Mouse (Mus musculus) ES-E14 (cell line): ENCODE measurements around the gene Stx8. TPM values are rescaled to one million over a fixed set of nuclear protein-coding genes. Genes with fewer than 3 reads are reported as not detected.

Experiments used
- DNase-seq: peaks from one replicate; pipeline ENCODE4 v3.0.0-alpha.2; 2013; ENCODE audit warnings: low read depth, low spot score
- H3K27ac ChIP-seq: 2 replicates; pipeline ENCODE4 v1.5.1; 2012; ENCODE audit warnings: low read depth, mild to moderate bottlenecking, low read length, moderate library complexity, mixed read lengths; ENCODE audit not compliant: poor library complexity, insufficient read depth, severe bottlenecking
- H3K36me3 ChIP-seq: 2 replicates; pipeline ENCODE4 v1.6.1; 2012; ENCODE audit warnings: mild to moderate bottlenecking, low read length, moderate library complexity, mixed read lengths; ENCODE audit not compliant: control insufficient read depth, poor library complexity, insufficient read depth, severe bottlenecking
- H3K4me1 ChIP-seq, 2 experiments: fragments of 150-350 bp in 1 of 2; sonication (generic) in 1 of 2; 2 replicates each; pipeline ENCODE4 v1.6.1; 2012; ENCODE audit warnings: low read length in 2 of 2, mild to moderate bottlenecking in 1 of 2, mixed read lengths in 1 of 2; ENCODE audit not compliant: control insufficient read depth in 2 of 2, insufficient read depth in 2 of 2, poor library complexity in 1 of 2
- H3K4me3 ChIP-seq, 2 experiments: fragments of 150-350 bp in 1 of 2; sonication (generic) in 1 of 2; 2 replicates each; pipeline ENCODE4 v1.5.1; 2012; ENCODE audit warnings: low read length in 2 of 2, low read depth in 1 of 2, mild to moderate bottlenecking in 1 of 2, mixed read lengths in 1 of 2; ENCODE audit not compliant: insufficient read depth in 1 of 2, poor library complexity in 1 of 2, severe bottlenecking in 1 of 2
- H3K9ac ChIP-seq: 2 replicates; pipeline ENCODE4 v1.6.1; 2012; ENCODE audit warnings: low read depth, mild to moderate bottlenecking, low read length, mixed read lengths; ENCODE audit not compliant: poor library complexity, insufficient read depth, severe bottlenecking
- H3K9me3 ChIP-seq: fragments of 150-350 bp; sonication (generic); 2 replicates; pipeline ENCODE4 v1.6.1; 2012; ENCODE audit warnings: low read depth, mild to moderate bottlenecking, low read length; ENCODE audit not compliant: control insufficient read depth, insufficient read depth
- CHD2 ChIP-seq: IDR thresholded peaks from 2 replicates; pipeline ENCODE4 v1.6.1; 2014; ENCODE audit warnings: mild to moderate bottlenecking, low read depth, low read length, inconsistent platforms
- HCFC1 ChIP-seq: IDR thresholded peaks from 2 replicates; pipeline ENCODE4 v1.6.1; 2012; ENCODE audit warnings: low read length, inconsistent platforms, borderline replicate concordance; ENCODE audit not compliant: insufficient read depth
- MAFK ChIP-seq: IDR thresholded peaks from 2 replicates; pipeline ENCODE4 v1.6.1; 2014; ENCODE audit warnings: mild to moderate bottlenecking, low read depth, low read length, inconsistent platforms; ENCODE audit not compliant: insufficient read depth
- ZC3H11A ChIP-seq: IDR thresholded peaks from 2 replicates; pipeline ENCODE4 v1.6.1; 2012; ENCODE audit warnings: low read depth, mild to moderate bottlenecking, inconsistent platforms, low read length, borderline replicate concordance
- ZNF384 ChIP-seq: IDR thresholded peaks from 2 replicates; pipeline ENCODE4 v1.6.1; 2012; ENCODE audit warnings: low read depth, low read length, inconsistent platforms
- in situ Hi-C, 2 experiments: fragments of 600-800 bp; cut with MboI; formaldehyde crosslinking; loops; one replicate each; pipeline ENCODE4 v1.15.1; 2025; ENCODE audit warnings: low sequenced_read_pairs in 2 of 2, inconsistent platforms in 1 of 2; ENCODE audit not compliant: unreplicated experiment in 2 of 2
- total RNA-seq: library from RNA; depleted of rRNA; stranded (reverse); fragments of 300-350 nt; gene quantifications from 2 replicates; pipeline ENCODE4 v1.2.3, GENCODE M21; 2012

The Stx8 gene
- total RNA-seq, 1 experiment: 19.4 TPM

DNA sequence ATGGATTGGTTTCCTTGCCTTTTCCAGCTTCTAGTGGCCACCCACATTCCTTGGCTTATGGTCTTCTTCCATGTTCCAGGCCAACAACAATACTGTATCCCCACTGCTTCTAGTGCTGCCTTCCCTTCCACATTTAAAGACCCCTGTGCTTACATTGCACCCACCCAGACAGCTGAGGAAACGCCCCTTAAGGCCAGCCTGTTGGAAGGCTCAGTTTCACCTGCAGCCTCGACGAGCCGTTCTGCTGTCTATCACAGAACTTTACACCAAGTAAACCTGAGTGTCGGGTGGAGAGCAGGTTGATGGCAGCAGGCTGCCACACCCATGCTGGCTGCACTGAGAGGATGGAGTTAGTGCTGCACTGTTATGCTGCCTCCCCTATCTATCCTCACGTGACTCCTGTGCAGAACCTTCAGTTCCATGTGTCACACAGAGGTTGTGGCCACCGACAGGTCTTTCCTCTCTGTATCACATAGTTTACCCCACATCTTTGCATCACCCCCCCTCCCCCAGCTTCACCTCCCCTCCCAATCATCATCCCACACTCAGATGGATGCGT, 57.9 kb downstream of the Stx8 start:
- H3K4me1 ChIP-seq: no peaks in the 10 kb centered on the region
- no peak overlapping the region for H3K27ac ChIP-seq
- H3K9me3 ChIP-seq: no peaks in the 10 kb centered on the region
- TF ChIP-seq MAFK (no peak), CHD2 (no peak), ZC3H11A (no peak), HCFC1 (no peak), ZNF384 (no peak)
- in situ Hi-C loops: loop anchor here in 1 of 2 experiments (25.0 kb wide), 1 partner anchor 388 kb away; the partner anchor contains the start of gene Ntn1
- DNase-seq: no peak
- H3K36me3 ChIP-seq: peaks cover 6% of the 10 kb centered on the region; the same call in 1 of the 2 replicates
- H3K9ac ChIP-seq: no peak overlapping the region
- H3K4me3 ChIP-seq: no peak overlapping the region

DNA sequence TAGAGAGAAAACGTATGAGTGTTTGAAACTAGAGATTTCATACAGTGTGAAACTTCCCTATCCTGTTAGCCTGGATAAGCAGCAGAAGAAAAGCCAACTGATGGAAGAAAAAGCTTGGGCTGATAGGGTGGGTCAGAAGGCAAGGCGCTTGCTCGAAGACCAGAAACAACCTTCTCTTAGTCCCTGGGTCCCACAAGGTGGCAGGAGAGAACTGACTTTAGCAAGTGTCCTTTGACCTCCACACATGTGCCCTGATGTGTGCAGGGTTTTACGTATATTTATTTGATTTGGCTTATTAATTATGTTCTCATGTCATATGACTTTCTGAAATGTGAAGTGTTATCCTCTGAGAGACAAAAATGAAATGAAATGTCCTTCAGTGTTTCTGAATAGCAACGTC, 60.6 kb downstream of the Stx8 start:
- no peak for TF ChIP-seq HCFC1
- no peak for TF ChIP-seq ZC3H11A
- TF ChIP-seq CHD2: no peak
- TF ChIP-seq MAFK: no peak
- no peak for TF ChIP-seq ZNF384
- no peaks in the 10 kb centered on the region for H3K9me3 ChIP-seq
- H3K4me1 ChIP-seq: no peaks in the 10 kb centered on the region
- in situ Hi-C loops: no loop called here
- DNase-seq: no peak
- no peak overlapping the region for H3K4me3 ChIP-seq
- H3K9ac ChIP-seq: no peak overlapping the region
- H3K27ac ChIP-seq: no peak overlapping the region
- H3K36me3 ChIP-seq: peaks cover 3% of the 10 kb centered on the region; the same call in 1 of the 2 replicates

DNA sequence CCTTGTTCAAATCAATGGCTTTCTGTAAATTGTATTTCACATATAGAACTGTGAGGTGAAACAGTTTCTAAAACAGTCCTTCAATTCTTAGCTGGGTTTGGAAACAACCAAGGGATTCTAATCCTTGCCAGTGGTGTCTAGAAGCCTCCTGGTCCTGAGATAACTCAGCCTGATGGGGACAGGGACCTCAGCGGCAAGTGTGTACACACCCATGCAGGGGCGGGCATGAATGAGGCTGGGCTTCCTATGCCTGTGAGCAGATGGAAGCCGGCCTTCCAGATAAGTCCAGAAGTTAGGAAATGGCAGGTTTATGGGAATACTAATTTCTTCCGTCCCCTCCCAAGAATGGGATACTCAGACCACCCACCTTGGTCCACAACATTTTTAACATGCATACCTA, 63.1 kb downstream of the Stx8 start:
- Histone ChIP-seq H3K36me3 (no peaks in the 10 kb centered on the region), H3K9ac (no peak overlapping the region), H3K4me1 (no peaks in the 10 kb centered on the region), H3K4me3 (no peak overlapping the region), H3K27ac (no peak overlapping the region), H3K9me3 (no peaks in the 10 kb centered on the region)
- no peak for DNase-seq
- TF ChIP-seq CHD2 (no peak), ZC3H11A (no peak), HCFC1 (no peak), ZNF384 (no peak), MAFK (no peak)
- in situ Hi-C loops: no loop called here

DNA sequence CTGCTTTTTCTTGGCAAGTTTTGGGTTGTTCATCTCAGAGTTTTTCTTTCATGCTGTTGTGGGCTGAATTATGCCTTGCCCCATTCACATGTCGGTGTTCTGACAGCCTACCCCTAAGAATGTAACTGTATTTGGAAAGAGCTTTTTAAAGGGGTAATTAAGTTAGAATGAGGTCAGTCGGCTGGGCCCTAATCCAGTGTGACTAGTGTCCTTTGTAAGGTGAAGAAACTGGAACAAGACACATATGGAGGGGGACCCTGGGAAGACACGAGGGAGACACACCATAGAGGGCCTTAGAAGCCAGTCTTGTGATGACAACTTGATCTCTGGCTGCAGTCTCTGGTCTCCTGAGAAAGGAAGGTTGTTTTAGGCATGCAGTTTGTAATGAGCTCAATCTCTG, 63.9 kb downstream of the Stx8 start:
- no peak for TF ChIP-seq HCFC1
- no peak for TF ChIP-seq CHD2
- no peak for TF ChIP-seq ZNF384
- TF ChIP-seq MAFK: no peak
- TF ChIP-seq ZC3H11A: no peak
- Histone ChIP-seq H3K9me3 (no peaks in the 10 kb centered on the region), H3K27ac (no peak overlapping the region), H3K4me1 (no peaks in the 10 kb centered on the region), H3K36me3 (no peaks in the 10 kb centered on the region), H3K9ac (no peak overlapping the region), H3K4me3 (no peak overlapping the region)
- in situ Hi-C loops: no loop called here
- DNase-seq: no peak

DNA sequence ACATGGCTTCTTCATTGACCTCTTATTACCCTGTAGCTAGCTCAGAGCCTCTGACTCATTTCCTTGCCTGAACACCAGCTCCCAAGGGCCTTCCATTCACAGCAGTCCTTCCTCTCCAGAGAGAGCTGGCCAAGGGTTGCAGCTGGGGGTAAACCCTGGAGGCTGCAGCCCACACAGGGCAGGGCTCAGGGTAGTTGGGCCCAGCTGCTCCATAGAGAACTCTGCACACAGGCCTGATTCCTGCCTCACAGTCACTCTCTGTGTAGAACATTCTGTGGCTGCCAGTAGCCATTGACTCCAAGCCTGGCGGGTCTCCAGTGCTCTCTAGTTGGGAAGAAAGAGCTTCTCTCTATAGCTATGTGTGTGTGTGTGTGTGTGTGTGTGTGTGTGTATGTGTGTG, 64.8 kb downstream of the Stx8 start:
- Histone ChIP-seq H3K9ac (no peak overlapping the region), H3K4me1 (no peaks in the 10 kb centered on the region), H3K27ac (no peak overlapping the region), H3K9me3 (no peaks in the 10 kb centered on the region), H3K4me3 (no peak overlapping the region), H3K36me3 (no peaks in the 10 kb centered on the region; the same call in 1 of the 2 replicates)
- no peak for DNase-seq
- in situ Hi-C loops: no loop called here
- no peak for TF ChIP-seq ZNF384
